ENCODE assay signal across 8 mouse cellular contexts in the genomic region with DNA sequence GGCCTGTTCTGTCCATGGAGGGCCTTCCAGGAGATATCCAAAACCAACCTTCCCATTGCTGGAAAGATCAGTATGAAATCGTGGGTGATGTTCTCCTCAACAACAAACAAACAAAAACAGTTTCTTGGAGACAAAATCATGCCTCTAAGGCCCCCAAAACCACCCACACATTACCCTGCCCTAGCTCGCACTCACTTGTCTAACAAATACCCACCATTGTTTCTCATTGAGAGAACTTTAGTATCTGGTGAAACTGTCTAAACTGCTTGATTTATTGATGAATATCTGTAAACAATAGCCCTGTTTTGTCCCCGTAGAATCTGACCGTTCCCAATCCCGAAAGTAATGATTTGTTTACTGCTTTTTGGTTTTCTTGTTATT. TPM values are rescaled to one million over a fixed set of nuclear protein-coding genes. Genes with fewer than 3 reads are reported as not detected.
A peak's percentile ranks its signal among the peaks of the same experiment; 100 is the strongest.
DNase-seq lines count a peak whose midpoint lies in the region; ATAC-seq and TF ChIP-seq lines count a peak whose summit lies in the region.

No protein-coding gene starts in this region.

- H3K9me3 ChIP-seq in kidney, postnatal 0 days (replicated peaks; ENCODE audit: low read length), result no peaks in the 10 kb centered on the region
- H3K9me3 ChIP-seq in embryonic facial prominence, embryonic 12.5 days, result no peaks in the 10 kb centered on the region
- no peaks in the 10 kb centered on the region for H3K9me3 ChIP-seq in intestine, embryonic 14.5 days (ENCODE audit: control insufficient read depth, low read length)
- H3K9me3 ChIP-seq in midbrain, postnatal 0 days (ENCODE audit: low read length), result no peaks in the 10 kb centered on the region

- ATAC-seq in kidney, postnatal 0 days (replicated peaks; ENCODE audit: low FRiP score, low read depth), result peak; percentile 49; the same call in 1 of the 2 replicates
- ATAC-seq in embryonic facial prominence, embryonic 12.5 days (ENCODE audit: insufficient number of reproducible peaks, insufficient read depth, low FRiP score, low TSS enrichment), result 0 out of 2 replicates have a peak, but pooled peaks have one; percentile 31
- ATAC-seq in intestine, embryonic 14.5 days (replicated peaks; ENCODE audit: low FRiP score, low TSS enrichment, low read depth), result peak; percentile 34; the same call in 1 of the 2 replicates
- peak; percentile 35; the same call in 1 of the 2 replicates for ATAC-seq in midbrain, postnatal 0 days (ENCODE audit: low FRiP score)

- H3K27ac ChIP-seq in kidney, postnatal 0 days, result peak overlapping the region; percentile 96
- peak overlapping the region; percentile 99 for H3K27ac ChIP-seq in embryonic facial prominence, embryonic 12.5 days
- H3K27ac ChIP-seq in intestine, embryonic 14.5 days (ENCODE audit: low read depth), result peak overlapping the region; percentile 98
- peak overlapping the region; percentile 91 for H3K27ac ChIP-seq in midbrain, postnatal 0 days (ENCODE audit: low read depth, low read length)

- no peaks in the 10 kb centered on the region for H3K4me1 ChIP-seq in kidney, postnatal 0 days (replicated peaks; ENCODE audit: insufficient read depth, low read length)
- peaks cover 10% of the 10 kb centered on the region for H3K4me1 ChIP-seq in embryonic facial prominence, embryonic 12.5 days
- H3K4me1 ChIP-seq in intestine, embryonic 14.5 days (replicated peaks; ENCODE audit: control insufficient read depth, insufficient read depth, low read length), result peaks cover 13% of the 10 kb centered on the region
- peaks cover 2% of the 10 kb centered on the region; the same call in 1 of the 2 replicates for H3K4me1 ChIP-seq in midbrain, postnatal 0 days (ENCODE audit: insufficient read depth, low read length)

- H3K27me3 ChIP-seq in kidney, postnatal 0 days (ENCODE audit: insufficient read depth, low read length), result no peaks in the 10 kb centered on the region
- no peaks in the 10 kb centered on the region for H3K27me3 ChIP-seq in embryonic facial prominence, embryonic 12.5 days
- no peaks in the 10 kb centered on the region for H3K27me3 ChIP-seq in intestine, embryonic 14.5 days (replicated peaks; ENCODE audit: control insufficient read depth, insufficient read depth, low read length)
- no peaks in the 10 kb centered on the region for H3K27me3 ChIP-seq in midbrain, postnatal 0 days (ENCODE audit: insufficient read depth, low read length)

- peak overlapping the region; percentile 65 for H3K4me2 ChIP-seq in kidney, postnatal 0 days (ENCODE audit: low read length)
- H3K4me2 ChIP-seq in embryonic facial prominence, embryonic 12.5 days (replicated peaks), result peak overlapping the region; percentile 66
- H3K4me2 ChIP-seq in intestine, embryonic 14.5 days (ENCODE audit: low read length), result peak overlapping the region; percentile 84
- peak overlapping the region; percentile 63 for H3K4me2 ChIP-seq in midbrain, postnatal 0 days (ENCODE audit: low read depth, low read length, poor library complexity, severe bottlenecking)

- DNase-seq in kidney, postnatal 0 days (ENCODE audit: low spot score), result no peak
- DNase-seq in kidney, adult 11 months, result no peak
- DNase-seq in intestine, embryonic 14.5 days (ENCODE audit: low spot score), result no peak
- no peak for DNase-seq in midbrain, postnatal 0 days (ENCODE audit: low spot score)
- no peak for DNase-seq in urinary bladder, postnatal 36 days (ENCODE audit: low spot score in 2 of 2)
- no peak for DNase-seq in cerebellum, adult 9-11 months
- no peak for DNase-seq in adrenal gland, postnatal 10 days

- WGBS in kidney, postnatal 0 days, result 68% methylated on average over 5 of the region's 5 CpGs
- WGBS in embryonic facial prominence, embryonic 12.5 days, result 76% methylated on average over 5 of the region's 5 CpGs
- 44% methylated on average over 5 of the region's 5 CpGs for whole genome bisulfite sequencing in intestine, embryonic 14.5 days
- WGBS in midbrain, postnatal 0 days, result 69% methylated on average over 5 of the region's 5 CpGs

- TF ChIP-seq CTCF in kidney, postnatal 0 days (IDR thresholded peaks at IDR 0.05; ENCODE audit: low read depth), result no peak
- TF ChIP-seq CTCF in midbrain, postnatal 0 days (IDR thresholded peaks at IDR 0.05), result no peak

- H3K9ac ChIP-seq in kidney, postnatal 0 days (ENCODE audit: low read depth, low read length), result peak overlapping the region; percentile 39; the same call in 1 of the 2 replicates
- H3K9ac ChIP-seq in embryonic facial prominence, embryonic 12.5 days, result peak overlapping the region; percentile 43
- H3K9ac ChIP-seq in intestine, embryonic 14.5 days (ENCODE audit: low read length), result peak overlapping the region; percentile 96
- H3K9ac ChIP-seq in midbrain, postnatal 0 days (replicated peaks; ENCODE audit: low read length, poor library complexity, severe bottlenecking), result peak overlapping the region; percentile 91

- H3K4me3 ChIP-seq in kidney, postnatal 0 days (replicated peaks; ENCODE audit: low read depth, low read length), result peak overlapping the region; percentile 83
- H3K4me3 ChIP-seq in embryonic facial prominence, embryonic 12.5 days, result peak overlapping the region; percentile 99
- H3K4me3 ChIP-seq in intestine, embryonic 14.5 days (ENCODE audit: low read depth, low read length), result peak overlapping the region; percentile 95
- H3K4me3 ChIP-seq in midbrain, postnatal 0 days (ENCODE audit: low read depth, low read length), result peak overlapping the region; percentile 98

- no peaks in the 10 kb centered on the region for H3K36me3 ChIP-seq in kidney, postnatal 0 days (ENCODE audit: insufficient read depth, low read length)
- no peaks in the 10 kb centered on the region for H3K36me3 ChIP-seq in embryonic facial prominence, embryonic 12.5 days
- H3K36me3 ChIP-seq in intestine, embryonic 14.5 days (ENCODE audit: control insufficient read depth, insufficient read depth, low read length), result no peaks in the 10 kb centered on the region
- no peaks in the 10 kb centered on the region for H3K36me3 ChIP-seq in midbrain, postnatal 0 days (ENCODE audit: insufficient read depth, low read length)

RNA-seq across cellular contexts. Expression of a gene that starts 0.5 kb away (rescaled TPM):
- polyA plus RNA-seq in kidney, postnatal 0 days (2015; fragmentation: Nextera tagmentation; extraction: Ambion mirVana), result 46.6 and 48.4 TPM in 2 replicates
- polyA plus RNA-seq in embryonic facial prominence, embryonic 12.5 days (2016; fragmentation: Nextera tagmentation; extraction: Ambion mirVana), result 66.7 and 76.4 TPM in 2 replicates
- polyA plus RNA-seq in intestine, embryonic 14.5 days (2014; fragmentation: Nextera tagmentation; extraction: Ambion mirVana), result 74.0 and 81.2 TPM in 2 replicates
- total RNA-seq in midbrain, postnatal 0 days (2014; rRNA removed), result 30.2 and 42.1 TPM in 2 replicates
- 21.3 and 21.4 TPM in 2 replicates for polyA plus RNA-seq in midbrain, postnatal 0 days (2015; fragmentation: Nextera tagmentation; extraction: Ambion mirVana)
- total RNA-seq in adrenal gland, postnatal 10 days (2021), result 10 to 100 TPM; 35.0 to 47.0 TPM

RNA-seq across cellular contexts. Expression of a gene that starts 48.1 kb away (rescaled TPM):
- polyA plus RNA-seq in kidney, postnatal 0 days (2015; fragmentation: Nextera tagmentation; extraction: Ambion mirVana), result 0.03 and 0.07 TPM in 2 replicates
- 0.11 and 0.14 TPM in 2 replicates for polyA plus RNA-seq in embryonic facial prominence, embryonic 12.5 days (2016; fragmentation: Nextera tagmentation; extraction: Ambion mirVana)
- polyA plus RNA-seq in intestine, embryonic 14.5 days (2014; fragmentation: Nextera tagmentation; extraction: Ambion mirVana), result 0.16 and 0.20 TPM in 2 replicates
- total RNA-seq in midbrain, postnatal 0 days (2014; rRNA removed), result 0.71 and 0.90 TPM in 2 replicates
- 0.10 and 0.16 TPM in 2 replicates for polyA plus RNA-seq in midbrain, postnatal 0 days (2015; fragmentation: Nextera tagmentation; extraction: Ambion mirVana)
- total RNA-seq in adrenal gland, postnatal 10 days (2021), result 10 to 100 TPM in 1 of 2 experiments, 1 to 10 TPM in 1; 7.8 to 29.4 TPM

Comparison
In these comparisons a context has a peak if more than half of its experiments do, and no peak if none do; other contexts are left out.
1. H3K9ac ChIP-seq: peak in every context shown above with its lines; median percentile 96 in intestine, embryonic 14.5 days; 91 in midbrain, postnatal 0 days; 43 in embryonic facial prominence, embryonic 12.5 days; 39 in kidney, postnatal 0 days.